Mouse (Mus musculus) embryonic facial prominence, embryonic 13.5 days (tissue): ENCODE results near the gene Rabac1. TPM values are rescaled to one million over a fixed set of nuclear protein-coding genes. Genes with fewer than 3 reads are reported as not detected.
A peak's percentile ranks its signal among the peaks of the same experiment; 100 is the strongest.

ENCODE experiments used
- ATAC-seq: fragments of 200-750 bp; cut with Nextera tagmentation; 2 replicates; pipeline ENCODE4 v1.8.0; 2017; ENCODE audit warnings: low read depth; ENCODE audit not compliant: insufficient number of reproducible peaks, insufficient read depth, low FRiP score, low TSS enrichment
- H3K27ac ChIP-seq: fragments of 300-500 bp; sonication (generic); 2 replicates; pipeline ENCODE4 v1.5.1; 2015; ENCODE audit warnings: moderate library complexity, mild to moderate bottlenecking, inconsistent platforms
- H3K27me3 ChIP-seq: fragments of 300-500 bp; sonication (generic); 2 replicates; pipeline ENCODE4 v1.6.1; 2015; ENCODE audit warnings: mild to moderate bottlenecking, inconsistent platforms
- H3K36me3 ChIP-seq: fragments of 300-500 bp; sonication (generic); 2 replicates; pipeline ENCODE4 v1.6.1; 2015; ENCODE audit warnings: mild to moderate bottlenecking, inconsistent platforms
- H3K4me1 ChIP-seq: fragments of 300-500 bp; sonication (generic); 2 replicates; pipeline ENCODE4 v1.6.1; 2015; ENCODE audit warnings: inconsistent platforms
- H3K4me2 ChIP-seq: fragments of 300-500 bp; sonication (generic); 2 replicates; pipeline ENCODE4 v1.6.1; 2015; ENCODE audit warnings: moderate library complexity, mild to moderate bottlenecking, inconsistent platforms
- H3K4me3 ChIP-seq: fragments of 300-500 bp; sonication (generic); 2 replicates; pipeline ENCODE4 v1.5.1; 2015; ENCODE audit warnings: mild to moderate bottlenecking, inconsistent platforms
- H3K9ac ChIP-seq: fragments of 300-500 bp; sonication (generic); 2 replicates; pipeline ENCODE4 v1.6.1; 2015; ENCODE audit warnings: mild to moderate bottlenecking, inconsistent platforms
- H3K9me3 ChIP-seq: fragments of 300-500 bp; sonication (generic); 2 replicates; pipeline ENCODE4 v1.6.1; 2016; ENCODE audit warnings: inconsistent platforms
- WGBS: fragments of 180-500 bp; shearing (Covaris S2); methylation state at CpG from one replicate; pipeline ENCODE4 v1.1.7; 2015; ENCODE audit warnings: mixed read lengths; 5-methylcytosine and 5-hydroxymethylcytosine counted together
- polyA plus RNA-seq: library from polyadenylated mRNA; unstranded; fragments of >200 nt; fragmentation: Nextera tagmentation; extraction: Ambion mirVana; gene quantifications from 2 replicates; pipeline ENCODE4 v1.2.1, GENCODE M21; 2015

Rabac1 gene
- polyA plus RNA-seq: 141 and 163 TPM in 2 replicates

GRCm38 (mm10) chr7:24971972-24972893 is at the start of gene Rabac1:
TSS of gene Rabac1 (minus strand) at chr7:24972754.
- H3K36me3 ChIP-seq: peaks cover 7% of the 10 kb centered on the region
- peak within 1 kb of the TSS; percentile 71 for H3K4me2 ChIP-seq
- peak within 1 kb of the TSS; percentile 72 for H3K27ac ChIP-seq
- peaks cover 11% of the 10 kb centered on the region; the same call in 1 of the 2 replicates for H3K4me1 ChIP-seq
- no peaks in the 10 kb centered on the region for H3K9me3 ChIP-seq
- ATAC-seq: peak; percentile 90
- H3K27me3 ChIP-seq: no peaks in the 10 kb centered on the region
- peak within 1 kb of the TSS; percentile 85 for H3K9ac ChIP-seq
- WGBS: under 1% methylated on average over 45 of the region's 45 CpGs
- peak within 1 kb of the TSS; percentile 77 for H3K4me3 ChIP-seq

DNA sequence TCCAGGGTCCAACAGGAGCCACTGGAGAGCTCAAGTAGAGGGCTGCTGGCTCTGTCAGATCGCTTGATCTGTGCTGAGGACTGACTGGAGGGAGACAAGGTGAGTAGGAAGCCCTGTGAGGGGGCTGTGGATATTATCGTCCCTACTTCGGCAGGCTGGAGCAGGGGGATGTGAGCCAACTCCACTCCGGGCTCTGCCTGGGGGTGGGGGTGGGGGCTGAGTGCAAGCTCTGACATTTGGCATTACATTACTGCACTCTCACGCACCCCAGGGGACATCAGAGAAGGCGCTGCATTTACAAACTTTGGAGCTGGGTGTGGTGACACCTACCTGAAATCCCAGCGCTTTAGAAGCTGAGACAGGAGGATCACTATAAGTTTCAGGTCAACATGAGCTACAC is 39.0 kb upstream of the Rabac1 start:
- Histone ChIP-seq H3K4me2 (no peak overlapping the region), H3K27ac (no peak overlapping the region), H3K4me3 (no peak overlapping the region), H3K27me3 (peaks cover 71% of the 10 kb centered on the region), H3K9ac (no peak overlapping the region), H3K36me3 (peaks cover 44% of the 10 kb centered on the region), H3K9me3 (no peaks in the 10 kb centered on the region), H3K4me1 (peaks cover 21% of the 10 kb centered on the region)
- no peak for ATAC-seq
- 69% methylated on average over 7 of the region's 7 CpGs for WGBS

DNA sequence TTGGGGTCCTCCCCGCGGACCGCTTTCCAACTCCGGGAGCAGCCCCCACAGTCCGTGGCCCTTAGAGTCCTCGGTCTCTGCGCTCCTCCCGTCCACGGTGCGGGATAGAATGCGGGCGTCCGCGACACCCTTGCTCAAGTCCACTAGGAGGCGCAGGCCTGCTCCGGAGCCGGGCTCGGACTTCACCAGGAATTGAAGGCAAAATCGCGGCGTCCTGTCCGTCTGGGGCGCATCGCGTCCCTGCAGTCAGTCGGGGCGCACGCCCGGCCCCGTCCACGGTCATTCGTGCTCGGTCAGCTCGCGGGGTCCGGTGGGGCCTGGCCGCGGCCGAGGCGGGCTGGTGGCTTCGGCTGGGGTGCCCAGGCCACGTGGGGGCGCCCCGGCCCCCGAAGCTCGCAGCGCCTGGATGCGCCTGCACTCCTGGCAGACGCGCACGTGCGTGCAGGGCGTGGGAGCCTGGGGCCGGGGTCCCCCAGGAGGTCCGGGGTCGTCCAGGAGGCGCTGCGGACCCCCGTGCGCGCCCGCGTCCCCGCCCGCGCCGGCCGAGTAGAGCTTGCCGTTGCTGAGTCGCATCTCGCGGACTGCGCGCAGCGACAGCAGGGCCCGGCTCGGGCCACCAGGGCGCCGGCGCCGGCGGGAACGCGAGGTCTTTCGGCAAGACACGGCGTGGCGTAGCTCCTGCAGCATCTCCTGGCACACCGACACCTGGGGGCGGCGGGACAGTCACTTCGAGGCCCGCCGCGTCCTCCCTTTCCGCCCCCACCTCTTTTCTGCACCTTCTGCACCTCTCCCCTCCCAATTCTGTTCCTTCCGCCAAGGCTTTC is 37.7 kb upstream of the Rabac1 start:
- Histone ChIP-seq H3K36me3 (peaks cover 34% of the 10 kb centered on the region), H3K4me3 (peak overlapping the region; percentile 38), H3K9ac (peak overlapping the region; percentile 32; the same call in 1 of the 2 replicates), H3K27ac (no peak overlapping the region), H3K4me1 (peaks cover 30% of the 10 kb centered on the region), H3K4me2 (peak overlapping the region; percentile 65), H3K27me3 (peaks cover 84% of the 10 kb centered on the region), H3K9me3 (no peaks in the 10 kb centered on the region)
- 2% methylated on average over 97 of the region's 97 CpGs for WGBS
- no peak for ATAC-seq

DNA sequence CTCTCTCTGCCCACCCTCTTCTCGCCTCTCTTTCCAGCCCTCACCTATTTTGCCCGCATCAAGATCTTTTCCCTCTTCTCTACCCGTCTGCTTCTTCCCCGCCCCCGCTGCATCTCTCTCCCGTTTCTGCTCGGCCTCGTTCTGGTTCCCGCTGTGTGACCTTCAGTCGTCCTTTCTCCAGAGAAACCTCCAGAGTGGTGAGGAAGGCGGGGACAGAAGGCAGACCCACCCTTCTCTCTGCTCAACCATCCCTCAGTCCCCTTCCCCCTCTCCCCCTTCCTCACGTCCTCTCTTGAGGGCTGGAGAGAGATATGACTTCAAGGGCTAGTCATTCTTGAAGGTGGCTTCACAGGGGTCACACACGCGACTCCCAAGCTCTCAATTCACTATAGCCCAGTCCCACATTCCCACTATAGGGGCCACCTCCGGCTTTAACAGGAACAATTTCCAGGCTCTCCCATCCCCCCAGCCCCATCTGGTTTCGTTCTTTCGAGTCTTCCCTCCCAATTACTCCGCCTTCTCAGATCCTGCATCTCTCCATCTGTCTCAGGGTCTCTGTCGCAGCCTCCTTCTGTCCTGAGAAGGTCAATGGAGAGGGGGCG is 36.6 kb upstream of the Rabac1 start:
- H3K27me3 ChIP-seq: peaks cover 94% of the 10 kb centered on the region
- no peaks in the 10 kb centered on the region for H3K9me3 ChIP-seq
- H3K9ac ChIP-seq: no peak overlapping the region
- no peak for ATAC-seq
- no peak overlapping the region for H3K27ac ChIP-seq
- peaks cover 36% of the 10 kb centered on the region for H3K4me1 ChIP-seq
- no peak overlapping the region for H3K4me3 ChIP-seq
- H3K36me3 ChIP-seq: peaks cover 23% of the 10 kb centered on the region
- 5% methylated on average over 20 of the region's 20 CpGs for WGBS
- peak overlapping the region; percentile 32; the same call in 1 of the 2 replicates for H3K4me2 ChIP-seq

DNA sequence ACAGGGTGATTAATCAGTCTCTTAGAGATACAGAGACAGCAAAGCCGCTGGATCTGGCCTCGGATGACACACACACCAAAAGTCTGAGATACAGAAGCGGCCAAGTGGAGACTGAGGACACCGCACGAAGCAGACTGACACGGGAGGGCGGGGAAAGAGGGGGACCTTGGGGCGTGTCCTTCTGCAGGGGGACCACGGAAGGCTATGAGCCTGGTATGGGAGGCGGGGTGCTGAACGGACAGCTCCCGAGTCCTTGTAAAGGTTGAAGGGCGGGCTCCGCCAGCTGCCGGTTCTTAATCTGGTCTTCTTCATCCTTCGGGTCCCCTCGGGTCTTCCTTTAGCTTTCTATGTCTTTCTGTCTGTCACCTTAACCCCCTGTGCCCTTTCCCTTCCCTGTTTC is 36.1 kb upstream of the Rabac1 start:
- Histone ChIP-seq H3K4me3 (no peak overlapping the region), H3K9ac (no peak overlapping the region), H3K36me3 (peaks cover 17% of the 10 kb centered on the region), H3K27me3 (peaks cover 99% of the 10 kb centered on the region), H3K9me3 (no peaks in the 10 kb centered on the region), H3K4me2 (peak overlapping the region; percentile 32; the same call in 1 of the 2 replicates), H3K27ac (no peak overlapping the region), H3K4me1 (peaks cover 37% of the 10 kb centered on the region)
- WGBS: 2% methylated on average over 17 of the region's 17 CpGs
- ATAC-seq: no peak

DNA sequence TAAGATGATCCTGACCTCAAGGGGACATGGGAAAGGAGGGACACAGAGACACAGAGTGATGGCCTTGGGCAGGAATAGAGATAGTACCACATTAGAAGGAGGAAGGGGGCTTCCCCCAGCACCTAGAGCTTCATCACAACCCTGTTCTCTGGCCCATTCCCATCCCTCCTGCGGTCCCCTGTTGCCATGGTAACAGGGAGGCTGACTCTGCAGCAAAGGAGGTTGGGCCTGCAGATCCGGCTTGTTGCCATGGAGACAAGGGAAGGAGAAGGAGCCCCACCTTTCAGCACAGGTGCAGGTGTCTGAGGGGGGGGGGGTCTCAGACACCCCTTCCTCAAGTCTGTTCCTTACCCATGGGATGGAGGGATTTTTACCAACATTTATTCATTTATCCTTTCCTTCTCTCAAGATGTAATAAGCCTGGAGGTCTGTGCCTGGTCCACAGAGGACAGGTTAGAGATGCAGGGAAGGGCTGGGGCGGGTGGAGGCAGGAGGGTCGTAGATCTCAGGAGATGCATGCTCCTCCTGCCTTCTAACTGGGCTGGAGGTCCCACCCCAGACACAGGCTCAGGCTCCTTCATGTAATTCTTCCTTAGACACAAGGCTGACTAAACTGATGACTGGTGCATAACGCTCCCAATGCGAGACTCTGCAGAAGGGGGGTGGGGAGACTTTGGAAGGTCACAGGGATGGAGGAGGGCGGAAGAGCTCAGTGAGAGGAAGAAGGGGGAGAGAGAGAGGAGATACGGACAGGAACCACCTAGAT is 35.2 kb upstream of the Rabac1 start:
- Histone ChIP-seq H3K27ac (no peak overlapping the region), H3K27me3 (peaks cover 99% of the 10 kb centered on the region), H3K36me3 (peaks cover 11% of the 10 kb centered on the region), H3K4me3 (no peak overlapping the region), H3K9ac (no peak overlapping the region), H3K4me1 (peaks cover 45% of the 10 kb centered on the region), H3K4me2 (no peak overlapping the region), H3K9me3 (no peaks in the 10 kb centered on the region)
- 17% methylated on average over 8 of the region's 8 CpGs for WGBS
- no peak for ATAC-seq

DNA sequence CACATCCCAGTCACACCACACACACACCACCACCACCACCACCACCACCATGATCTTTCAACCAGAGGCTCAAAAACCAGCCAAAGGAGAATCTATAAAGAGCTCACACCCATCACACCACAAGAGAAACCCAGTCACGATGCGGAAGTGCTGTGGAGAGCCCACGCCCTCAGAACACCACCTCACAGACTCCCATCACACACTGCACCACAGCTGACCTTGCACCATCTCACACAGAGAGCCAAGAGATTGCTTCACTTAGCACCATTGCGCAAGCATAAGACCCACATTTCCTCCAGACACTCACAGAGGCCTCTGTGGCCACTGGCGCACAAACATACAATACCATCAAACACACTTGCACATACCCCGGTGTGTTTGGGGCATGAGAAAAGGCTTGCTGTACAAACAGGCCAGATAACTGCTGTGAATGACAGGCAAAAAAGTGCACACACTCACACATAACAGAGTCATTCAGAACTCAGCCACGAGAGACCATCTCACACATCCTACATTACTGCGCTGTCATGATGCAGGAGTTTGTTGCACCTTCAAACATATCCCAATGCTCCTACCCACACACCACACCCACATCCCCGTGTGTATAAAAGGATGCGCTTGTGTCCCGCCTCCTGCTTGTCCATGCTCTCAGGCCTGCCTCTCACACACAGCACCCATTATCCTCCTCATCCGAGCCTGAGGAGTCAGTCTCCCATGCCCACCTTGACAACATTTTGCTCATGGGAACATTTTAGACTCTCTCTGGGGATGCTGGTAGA is 34.2 kb upstream of the Rabac1 start:
- Histone ChIP-seq H3K4me3 (no peak overlapping the region), H3K4me1 (peaks cover 45% of the 10 kb centered on the region), H3K27me3 (peaks cover 90% of the 10 kb centered on the region), H3K27ac (no peak overlapping the region), H3K9ac (no peak overlapping the region), H3K4me2 (no peak overlapping the region), H3K36me3 (0 out of 2 replicates have a peak, but pooled peaks cover 3% of the 10 kb centered on the region), H3K9me3 (no peaks in the 10 kb centered on the region)
- 79% methylated on average over 12 of the region's 12 CpGs for WGBS
- ATAC-seq: no peak

DNA sequence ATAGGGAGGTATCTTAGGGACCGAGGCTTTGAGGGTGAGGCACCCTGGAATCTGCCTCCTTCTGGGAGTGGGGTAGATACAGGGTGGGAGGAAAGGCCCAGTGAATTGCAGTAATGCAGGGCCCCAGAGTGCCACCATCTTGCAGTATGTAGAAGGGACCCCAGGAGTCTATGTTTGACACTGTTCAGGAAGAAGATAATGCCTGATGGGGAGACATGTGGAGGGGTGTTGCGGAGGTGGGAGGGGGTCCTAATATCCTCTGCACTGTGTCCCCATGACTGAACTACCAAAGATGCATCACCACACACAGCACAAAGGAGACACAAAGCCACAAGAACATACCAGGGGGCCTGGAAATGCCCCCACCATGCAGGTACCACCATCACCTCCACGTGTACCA is 33.6 kb upstream of the Rabac1 start:
- Histone ChIP-seq H3K9me3 (no peaks in the 10 kb centered on the region), H3K36me3 (no peaks in the 10 kb centered on the region), H3K4me1 (peaks cover 45% of the 10 kb centered on the region), H3K27me3 (peaks cover 84% of the 10 kb centered on the region), H3K4me2 (peak overlapping the region; percentile 77), H3K9ac (no peak overlapping the region), H3K4me3 (peak overlapping the region; percentile 46), H3K27ac (no peak overlapping the region)
- 71% methylated on average over 3 of the region's 3 CpGs for WGBS
- ATAC-seq: no peak

DNA sequence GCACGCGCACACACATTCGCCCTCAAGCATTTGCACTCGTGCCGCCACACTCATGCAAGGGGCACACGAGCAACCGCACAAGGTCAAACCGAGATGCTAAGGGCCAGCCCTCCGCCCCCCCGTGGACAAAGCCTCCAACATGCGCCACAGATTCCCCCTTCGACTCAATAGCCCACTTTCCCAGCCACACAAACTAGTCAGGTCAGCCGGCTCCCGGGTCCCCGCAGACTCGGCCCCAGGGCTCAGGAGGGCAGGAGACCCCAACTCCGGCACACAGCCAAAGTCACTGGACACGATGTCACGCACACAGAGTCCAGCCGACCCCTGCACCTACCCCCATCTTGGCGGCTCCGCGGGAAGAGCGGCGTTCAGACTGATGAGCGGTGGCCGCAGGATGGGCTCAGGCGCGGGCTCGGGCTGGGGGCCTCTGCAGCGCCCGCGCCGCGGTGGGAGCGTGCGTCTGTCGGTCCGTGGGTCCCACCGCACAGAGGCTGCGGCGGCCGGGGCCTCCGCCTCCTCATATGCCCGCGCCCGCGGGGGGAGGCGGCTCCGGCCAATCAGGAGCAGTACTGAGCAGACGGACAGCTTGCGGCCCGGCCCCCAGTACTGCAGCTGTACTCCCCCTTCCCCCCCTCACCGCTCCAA is 33.0 kb upstream of the Rabac1 start, which contains the start of gene Atp1a3:
Atp1a3 (minus strand) TSS at position 538 of the 645 bp plus-strand sequence.
- 0 out of 2 replicates have a peak, but pooled peaks have one; percentile 18 for ATAC-seq

GRCm38 (mm10) chr7:25004806-25005205 is 32.3 kb upstream of the Rabac1 start:
- Histone ChIP-seq H3K4me2 (peak overlapping the region; percentile 77), H3K27ac (no peak overlapping the region), H3K9ac (no peak overlapping the region), H3K4me3 (peak overlapping the region; percentile 46; the same call in 1 of the 2 replicates), H3K36me3 (no peaks in the 10 kb centered on the region), H3K9me3 (no peaks in the 10 kb centered on the region), H3K4me1 (peaks cover 34% of the 10 kb centered on the region), H3K27me3 (peaks cover 71% of the 10 kb centered on the region)
- no peak for ATAC-seq
- WGBS: 37% methylated on average over 9 of the region's 9 CpGs

More for the DNA sequence above, 33.0 kb upstream of the Rabac1 start, which contains the start of gene Atp1a3:
- peak within 1 kb of the TSS; percentile 77 for H3K4me2 ChIP-seq
- peak within 1 kb of the TSS; percentile 58 for H3K9ac ChIP-seq
- WGBS: 1% methylated on average over 54 of the region's 54 CpGs
- H3K9me3 ChIP-seq: no peaks in the 10 kb centered on the region
- H3K27me3 ChIP-seq: peaks cover 78% of the 10 kb centered on the region
- peak within 1 kb of the TSS; percentile 46 for H3K4me3 ChIP-seq
- no peaks in the 10 kb centered on the region for H3K36me3 ChIP-seq
- peaks cover 42% of the 10 kb centered on the region for H3K4me1 ChIP-seq
- no peak within 1 kb of the TSS for H3K27ac ChIP-seq
